Mouse (Mus musculus): ENCODE measurements around the gene Hdac1.

DNA sequence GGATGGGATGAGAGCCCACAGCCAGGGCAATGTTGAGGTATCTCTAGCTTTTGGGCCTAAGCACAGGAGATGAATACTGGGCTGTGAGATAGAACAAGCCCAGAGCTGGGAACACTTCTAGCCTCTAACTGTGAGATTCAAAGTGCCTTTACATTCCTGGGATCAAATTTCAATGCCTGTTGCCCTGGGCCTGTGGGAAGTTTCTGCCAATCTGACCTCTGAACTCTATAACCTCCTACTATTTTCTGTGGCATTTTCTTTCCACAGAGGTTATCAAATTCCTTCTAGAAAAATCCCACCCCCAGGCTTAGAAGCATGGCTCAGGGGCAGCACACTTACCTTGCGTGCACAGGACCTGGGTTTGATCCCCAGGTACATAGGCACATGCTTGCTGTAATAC is 7.8 kb upstream of the Hdac1 start:
- no peak for TF ChIP-seq POLR2A (IDR thresholded peaks at IDR 0.05; ENCODE audit: low read depth, low read length)
- TF ChIP-seq CTCF (conservative IDR thresholded peaks at IDR 0.05; ENCODE audit: insufficient read depth, insufficient read length, low read depth, low read length), result no peak
